Mouse (Mus musculus) adrenal gland, postnatal 4 days (tissue): ENCODE measurements around the gene Tsg101. TPM values are rescaled to one million over a fixed set of nuclear protein-coding genes. Genes with fewer than 3 reads are reported as not detected.

ENCODE experiments used
- total RNA-seq, 2 experiments: library from RNA; stranded (reverse); gene quantifications; 2 replicates each; pipeline ENCODE4 v1.2.3; 2021

The Tsg101 gene
- total RNA-seq, 2 experiments from 2014 or later: 85.1 to 86.3 TPM

Other genes starting within 250 kb of the Tsg101 start
- under 1 TPM; 0.37 to 0.73 TPM for gene Tph1, start 247.4 kb downstream of the Tsg101 start, total RNA-seq
- 10 to 100 TPM; 14.4 to 16.4 TPM for gene Saal1, start 209.3 kb downstream of the Tsg101 start, total RNA-seq
- 1 to 10 TPM; 1.1 to 1.2 TPM for gene Saa3, start 204.3 kb downstream of the Tsg101 start, total RNA-seq
- gene Saa4, start 187.4 kb downstream of the Tsg101 start, total RNA-seq: 1 to 10 TPM in 1 of 2 experiments, not detected in 1; 1.7 TPM
- not detected for gene Saa1, start 177.0 kb downstream of the Tsg101 start, total RNA-seq
- not detected for gene Saa2, start 168.2 kb downstream of the Tsg101 start, total RNA-seq
- gene Hps5, start 123.9 kb downstream of the Tsg101 start, total RNA-seq: 10 to 100 TPM; 25.0 to 31.2 TPM
- gene Gtf2h1, start 123.9 kb downstream of the Tsg101 start, total RNA-seq: 10 to 100 TPM; 39.5 to 47.1 TPM
- gene Ldha, start 78.5 kb downstream of the Tsg101 start, total RNA-seq: 100 to 1,000 TPM; 280 to 348 TPM
- not detected for gene Ldhc, start 58.8 kb downstream of the Tsg101 start, total RNA-seq
- 10 to 100 TPM; 22.9 to 23.6 TPM for gene Uevld, start 38.6 kb upstream of the Tsg101 start, total RNA-seq
- not detected for gene Gm9999, start 63.6 kb upstream of the Tsg101 start, total RNA-seq
- gene Spty2d1, start 88.4 kb upstream of the Tsg101 start, total RNA-seq: 10 to 100 TPM; 16.6 to 18.2 TPM
- gene Tmem86a, start 130.6 kb upstream of the Tsg101 start, total RNA-seq: 10 to 100 TPM; 35.2 to 42.8 TPM
- 1 to 10 TPM; 2.0 to 2.1 TPM for gene Ptpn5, start 213.7 kb upstream of the Tsg101 start, total RNA-seq